Mouse (Mus musculus): ENCODE data around the gene Elf1.
"Not testable (repeated sequence)": the region's sequence is repeated elsewhere in the genome, so short reads cannot be mapped to it uniquely, and the experiment has no call there.

- TF ChIP-seq POLR2A (IDR thresholded peaks at IDR 0.05; ENCODE audit: control insufficient read depth, low read depth, low read length); CTCF (IDR thresholded peaks at IDR 0.05; ENCODE audit: control insufficient read depth, insufficient read depth, insufficient replicate concordance, low read depth, low read length): not testable (repeated sequence)
Observed at GRCm38 (mm10) chr14:79452591-79452934, 28.4 kb upstream of the Elf1 start.
